Mouse (Mus musculus): ENCODE results near the gene Dab2ip. TPM values are rescaled to one million over a fixed set of nuclear protein-coding genes. Genes with fewer than 3 reads are reported as not detected.

The Dab2ip gene
- polyA plus RNA-seq, 1 experiment from 2014 or later, result 46.6 TPM

DNA sequence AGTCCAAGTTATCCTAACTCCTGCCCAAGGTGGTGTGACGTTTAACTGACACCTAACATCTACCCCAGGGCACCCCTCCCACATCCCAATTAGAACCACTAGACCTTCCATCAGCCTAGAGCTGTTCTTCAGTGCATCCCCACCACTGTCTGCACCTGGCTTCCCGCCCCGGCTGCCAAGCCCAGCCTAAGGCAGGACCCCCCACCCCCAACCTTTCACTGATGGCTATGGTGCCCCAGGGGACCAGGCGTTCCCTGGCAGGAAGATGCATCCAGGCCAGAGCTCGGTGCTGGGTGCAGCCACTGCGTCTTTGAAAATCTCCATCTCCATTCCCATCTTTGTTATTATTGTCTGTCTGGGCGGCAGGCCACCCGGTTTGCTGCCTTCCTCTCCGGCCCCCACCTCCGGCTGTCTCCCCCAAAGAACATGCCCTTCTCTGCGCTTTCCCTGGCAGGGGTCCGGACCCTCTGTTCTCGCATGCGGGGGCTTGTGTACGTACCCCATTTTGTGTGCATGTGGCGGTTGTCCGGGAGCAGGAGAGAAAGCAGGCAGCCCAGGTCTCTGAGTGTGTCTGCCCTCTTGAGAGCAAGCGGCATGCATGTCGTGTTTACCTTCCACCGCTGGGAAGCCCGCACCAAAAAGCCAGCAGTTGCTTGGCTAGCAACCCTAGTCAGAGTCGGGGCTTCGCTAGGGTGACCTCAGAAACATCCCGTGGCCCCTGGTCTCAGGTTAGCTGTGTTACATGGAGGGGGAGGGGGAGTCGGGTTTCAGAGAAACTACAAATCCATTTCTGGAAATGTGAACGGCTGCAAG lies 104.9 kb downstream of the Dab2ip start:
- peak overlapping the region; percentile 96 for H3K4me2 ChIP-seq (ENCODE audit: low read length)
- no peaks in the 10 kb centered on the region for H3K9me3 ChIP-seq (ENCODE audit: control insufficient read depth, low read length)
- no peak for ATAC-seq (ENCODE audit: insufficient number of reproducible peaks, insufficient read depth, low FRiP score, low read depth)
- H3K9ac ChIP-seq (ENCODE audit: low read length), result peak overlapping the region; percentile 88; the same call in 1 of the 2 replicates
- peak overlapping the region in 1 of 2 experiments; percentile 76; a peak in 3 of 4 replicates for H3K4me3 ChIP-seq (ENCODE audit: control insufficient read depth in 1 of 2, insufficient read depth in 1 of 2, low read depth in 1 of 2, low read length in 2 of 2)
- no peak overlapping the region for H3K27ac ChIP-seq (replicated peaks in 1 of 2; ENCODE audit: control insufficient read depth in 1 of 2, insufficient read depth in 1 of 2, low read depth in 2 of 2, low read length in 2 of 2)
- WGBS, result 41% methylated on average over 26 of the region's 26 CpGs
- H3K4me1 ChIP-seq (ENCODE audit: control insufficient read depth in 2 of 2, insufficient read depth in 2 of 2, low read length in 2 of 2), result peaks cover 26 to 51% of the 10 kb centered on the region in 2 experiments
- no peaks in the 10 kb centered on the region for H3K27me3 ChIP-seq (ENCODE audit: control insufficient read depth, insufficient read depth, low read length)
- H3K36me3 ChIP-seq (ENCODE audit: control insufficient read depth, insufficient read depth, low read length), result peaks cover 18% of the 10 kb centered on the region; the same call in 1 of the 2 replicates

DNA sequence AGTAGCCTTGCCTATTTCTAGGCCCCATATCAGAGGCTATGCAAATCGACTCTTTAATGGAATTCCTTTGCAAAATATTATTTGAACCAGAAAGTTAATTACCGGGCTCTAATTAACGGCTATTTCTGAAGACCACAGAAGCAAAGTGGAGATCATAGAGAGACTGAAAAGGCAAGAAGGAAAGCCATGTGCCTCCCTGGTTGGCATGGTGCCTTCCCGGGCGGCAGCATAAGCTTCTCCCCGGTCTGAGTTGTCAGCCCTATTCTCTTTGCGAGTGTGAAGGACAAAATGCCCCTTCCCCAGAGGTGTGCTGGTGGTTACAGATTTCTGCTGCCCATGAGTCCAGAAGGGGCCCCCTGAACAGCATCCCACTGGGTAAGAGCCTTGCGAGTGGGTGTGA lies 109.7 kb downstream of the Dab2ip start:
- WGBS, result 70% methylated on average over 8 of the region's 8 CpGs
- ATAC-seq (ENCODE audit: insufficient number of reproducible peaks, insufficient read depth, low FRiP score, low read depth), result no peak
- no peak overlapping the region for H3K4me3 ChIP-seq (ENCODE audit: control insufficient read depth in 1 of 2, insufficient read depth in 1 of 2, low read depth in 1 of 2, low read length in 2 of 2)

GRCm38 (mm10) chr2:35669217-35669616 lies 111.2 kb downstream of the Dab2ip start:
- Histone ChIP-seq H3K27me3 (ENCODE audit: control insufficient read depth, insufficient read depth, low read length) (no peaks in the 10 kb centered on the region), H3K27ac (replicated peaks in 1 of 2; ENCODE audit: control insufficient read depth in 1 of 2, insufficient read depth in 1 of 2, low read depth in 2 of 2, low read length in 2 of 2) (no peak overlapping the region; a peak in 1 of 4 replicates), H3K4me3 (ENCODE audit: control insufficient read depth in 1 of 2, insufficient read depth in 1 of 2, low read depth in 1 of 2, low read length in 2 of 2) (no peak overlapping the region), H3K4me1 (ENCODE audit: control insufficient read depth in 2 of 2, insufficient read depth in 2 of 2, low read length in 2 of 2) (peaks cover 34 to 67% of the 10 kb centered on the region in 2 experiments), H3K4me2 (ENCODE audit: low read length) (no peak overlapping the region), H3K9ac (ENCODE audit: low read length) (no peak overlapping the region), H3K9me3 (ENCODE audit: control insufficient read depth, low read length) (no peaks in the 10 kb centered on the region), H3K36me3 (ENCODE audit: control insufficient read depth, insufficient read depth, low read length) (peaks cover 35% of the 10 kb centered on the region)
- ATAC-seq (ENCODE audit: insufficient number of reproducible peaks, insufficient read depth, low FRiP score, low read depth), result no peak
- 67% methylated on average over 4 of the region's 4 CpGs for WGBS

More for the DNA sequence above, 109.7 kb downstream of the Dab2ip start:
- no peaks in the 10 kb centered on the region for H3K27me3 ChIP-seq (ENCODE audit: control insufficient read depth, insufficient read depth, low read length)
- peaks cover 41% of the 10 kb centered on the region for H3K36me3 ChIP-seq (ENCODE audit: control insufficient read depth, insufficient read depth, low read length)
- H3K4me2 ChIP-seq (ENCODE audit: low read length), result no peak overlapping the region
- H3K9me3 ChIP-seq (ENCODE audit: control insufficient read depth, low read length), result no peaks in the 10 kb centered on the region
- H3K27ac ChIP-seq (replicated peaks in 1 of 2; ENCODE audit: control insufficient read depth in 1 of 2, insufficient read depth in 1 of 2, low read depth in 2 of 2, low read length in 2 of 2), result no peak overlapping the region
- H3K9ac ChIP-seq (ENCODE audit: low read length), result no peak overlapping the region
- peaks cover 36 to 64% of the 10 kb centered on the region in 2 experiments for H3K4me1 ChIP-seq (ENCODE audit: control insufficient read depth in 2 of 2, insufficient read depth in 2 of 2, low read length in 2 of 2)

DNA sequence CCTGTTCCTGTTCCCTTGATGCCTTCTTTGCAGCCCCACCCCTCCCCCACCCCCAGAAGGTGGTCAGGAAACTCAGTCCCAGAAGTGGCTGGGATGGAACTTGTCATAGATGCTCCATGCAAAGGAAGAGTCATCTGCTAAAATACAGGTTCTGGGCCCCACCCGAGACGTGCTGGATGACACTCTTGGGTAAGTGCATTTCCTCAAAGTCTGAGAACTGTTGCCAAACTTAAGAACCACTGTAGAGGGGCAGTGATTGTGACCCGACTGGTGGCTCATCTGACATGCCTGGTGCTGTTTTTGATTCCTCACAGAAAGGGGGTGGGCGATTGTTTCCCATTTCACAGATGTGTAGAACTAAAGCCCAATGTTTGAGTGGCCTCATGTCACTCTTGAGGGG lies 111.7 kb downstream of the Dab2ip start:
- no peak overlapping the region for H3K9ac ChIP-seq (ENCODE audit: low read length)
- peaks cover 36 to 73% of the 10 kb centered on the region in 2 experiments for H3K4me1 ChIP-seq (ENCODE audit: control insufficient read depth in 2 of 2, insufficient read depth in 2 of 2, low read length in 2 of 2)

GRCm38 (mm10) chr2:35670300-35670699 lies 112.2 kb downstream of the Dab2ip start:
- Histone ChIP-seq H3K4me1 (ENCODE audit: control insufficient read depth in 2 of 2, insufficient read depth in 2 of 2, low read length in 2 of 2) (peaks cover 40 to 78% of the 10 kb centered on the region in 2 experiments), H3K4me3 (ENCODE audit: control insufficient read depth in 1 of 2, insufficient read depth in 1 of 2, low read depth in 1 of 2, low read length in 2 of 2) (no peak overlapping the region), H3K27me3 (ENCODE audit: control insufficient read depth, insufficient read depth, low read length) (no peaks in the 10 kb centered on the region), H3K4me2 (ENCODE audit: low read length) (no peak overlapping the region), H3K9me3 (ENCODE audit: control insufficient read depth, low read length) (no peaks in the 10 kb centered on the region), H3K36me3 (ENCODE audit: control insufficient read depth, insufficient read depth, low read length) (peaks cover 34% of the 10 kb centered on the region), H3K27ac (replicated peaks in 1 of 2; ENCODE audit: control insufficient read depth in 1 of 2, insufficient read depth in 1 of 2, low read depth in 2 of 2, low read length in 2 of 2) (no peak overlapping the region), H3K9ac (ENCODE audit: low read length) (no peak overlapping the region)
- WGBS, result 83% methylated on average over 9 of the region's 9 CpGs
- ATAC-seq (ENCODE audit: insufficient number of reproducible peaks, insufficient read depth, low FRiP score, low read depth), result no peak

More for the DNA sequence above, 111.7 kb downstream of the Dab2ip start:
- WGBS, result 73% methylated on average over 4 of the region's 4 CpGs
- Histone ChIP-seq H3K9me3 (ENCODE audit: control insufficient read depth, low read length) (no peaks in the 10 kb centered on the region), H3K27ac (replicated peaks in 1 of 2; ENCODE audit: control insufficient read depth in 1 of 2, insufficient read depth in 1 of 2, low read depth in 2 of 2, low read length in 2 of 2) (no peak overlapping the region), H3K4me3 (ENCODE audit: control insufficient read depth in 1 of 2, insufficient read depth in 1 of 2, low read depth in 1 of 2, low read length in 2 of 2) (no peak overlapping the region), H3K27me3 (ENCODE audit: control insufficient read depth, insufficient read depth, low read length) (no peaks in the 10 kb centered on the region), H3K36me3 (ENCODE audit: control insufficient read depth, insufficient read depth, low read length) (peaks cover 35% of the 10 kb centered on the region), H3K4me2 (ENCODE audit: low read length) (no peak overlapping the region)
- no peak for ATAC-seq (ENCODE audit: insufficient number of reproducible peaks, insufficient read depth, low FRiP score, low read depth)

DNA sequence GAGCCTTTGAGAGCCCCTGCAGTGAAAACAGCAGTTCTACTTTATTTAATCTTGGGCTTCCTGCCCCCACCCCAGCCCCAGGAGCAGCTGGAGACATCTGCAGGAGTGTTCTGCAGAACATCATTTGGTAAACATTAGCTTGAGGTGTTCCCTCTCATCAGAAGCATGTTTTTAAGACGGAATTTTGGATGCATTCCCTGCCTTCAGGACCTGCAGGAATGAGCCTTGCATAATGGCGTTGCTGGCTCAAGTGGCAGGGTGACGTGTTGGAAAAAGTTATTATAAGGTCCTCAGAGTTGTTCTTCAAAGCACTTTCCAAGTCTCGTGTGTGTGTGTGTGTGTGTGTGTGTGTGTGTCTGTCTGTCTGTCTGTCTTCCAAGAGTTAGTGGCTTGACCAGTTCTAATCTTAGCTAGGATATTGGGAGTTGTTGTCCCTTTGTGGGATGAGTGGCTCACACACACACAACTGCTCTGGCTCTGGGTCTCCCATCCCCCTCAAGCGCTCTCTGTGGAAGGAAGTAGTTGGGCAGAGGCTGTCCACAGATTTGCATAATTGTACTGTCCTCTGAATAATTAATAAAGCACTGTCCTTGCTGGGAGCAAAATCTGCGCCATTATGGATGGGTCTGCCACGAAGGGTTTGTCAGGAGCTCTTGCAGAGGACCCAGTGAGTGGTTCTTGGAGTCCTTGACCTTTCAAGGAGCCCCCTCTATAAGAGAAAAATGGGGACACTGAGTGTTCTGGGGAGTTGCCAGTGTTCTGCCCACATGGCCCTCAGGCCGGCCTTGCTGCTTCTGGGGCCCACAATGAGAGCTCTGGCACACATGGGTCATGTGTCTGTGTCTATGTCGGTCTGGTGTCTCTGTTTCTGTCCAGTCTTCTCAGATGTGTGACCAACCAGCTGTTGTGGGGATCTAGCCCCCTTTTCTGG lies 114.2 kb downstream of the Dab2ip start:
- H3K36me3 ChIP-seq (ENCODE audit: control insufficient read depth, insufficient read depth, low read length), result peaks cover 28% of the 10 kb centered on the region
- 59% methylated on average over 9 of the region's 9 CpGs for WGBS
- H3K4me3 ChIP-seq (ENCODE audit: control insufficient read depth in 1 of 2, insufficient read depth in 1 of 2, low read depth in 1 of 2, low read length in 2 of 2), result no peak overlapping the region
- peaks cover 58 to 91% of the 10 kb centered on the region in 2 experiments for H3K4me1 ChIP-seq (ENCODE audit: control insufficient read depth in 2 of 2, insufficient read depth in 2 of 2, low read length in 2 of 2)
- peak overlapping the region; percentile 45 to 68 for H3K27ac ChIP-seq (replicated peaks in 1 of 2; ENCODE audit: control insufficient read depth in 1 of 2, insufficient read depth in 1 of 2, low read depth in 2 of 2, low read length in 2 of 2)
- no peak for ATAC-seq (ENCODE audit: insufficient number of reproducible peaks, insufficient read depth, low FRiP score, low read depth)
- no peak overlapping the region for H3K4me2 ChIP-seq (ENCODE audit: low read length)
- no peaks in the 10 kb centered on the region for H3K9me3 ChIP-seq (ENCODE audit: control insufficient read depth, low read length)
- no peaks in the 10 kb centered on the region for H3K27me3 ChIP-seq (ENCODE audit: control insufficient read depth, insufficient read depth, low read length)
- H3K9ac ChIP-seq (ENCODE audit: low read length), result no peak overlapping the region

DNA sequence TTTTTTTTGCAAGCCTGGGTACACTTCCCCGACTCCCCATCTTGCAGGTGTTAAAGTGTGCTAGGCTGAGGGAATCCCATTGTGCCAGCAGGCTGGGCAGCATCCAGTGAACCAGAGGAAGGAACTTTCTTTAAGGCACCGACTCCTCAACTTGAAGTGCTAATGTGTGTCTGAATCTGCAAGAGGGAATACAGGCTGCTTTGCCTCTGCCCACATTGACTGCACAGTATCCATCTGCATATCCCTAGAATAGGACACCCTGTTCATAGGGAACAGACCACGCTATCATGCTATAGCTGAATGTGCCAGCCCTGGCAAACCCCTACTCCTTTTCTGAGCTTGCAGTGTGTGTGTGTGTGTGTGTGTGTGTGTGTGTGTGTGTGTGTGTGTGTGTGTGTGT lies 115.1 kb downstream of the Dab2ip start:
- H3K4me3 ChIP-seq (ENCODE audit: control insufficient read depth in 1 of 2, insufficient read depth in 1 of 2, low read depth in 1 of 2, low read length in 2 of 2), result no peak overlapping the region
- H3K36me3 ChIP-seq (ENCODE audit: control insufficient read depth, insufficient read depth, low read length), result peaks cover 24% of the 10 kb centered on the region
- H3K27ac ChIP-seq (replicated peaks in 1 of 2; ENCODE audit: control insufficient read depth in 1 of 2, insufficient read depth in 1 of 2, low read depth in 2 of 2, low read length in 2 of 2), result no peak overlapping the region
- no peak overlapping the region for H3K4me2 ChIP-seq (ENCODE audit: low read length)
- no peaks in the 10 kb centered on the region for H3K27me3 ChIP-seq (ENCODE audit: control insufficient read depth, insufficient read depth, low read length)
- H3K9me3 ChIP-seq (ENCODE audit: control insufficient read depth, low read length), result no peaks in the 10 kb centered on the region
- peaks cover 66 to 97% of the 10 kb centered on the region in 2 experiments for H3K4me1 ChIP-seq (ENCODE audit: control insufficient read depth in 2 of 2, insufficient read depth in 2 of 2, low read length in 2 of 2)
- 75% methylated on average over 3 of the region's 3 CpGs for WGBS
- H3K9ac ChIP-seq (ENCODE audit: low read length), result no peak overlapping the region
- ATAC-seq (ENCODE audit: insufficient number of reproducible peaks, insufficient read depth, low FRiP score, low read depth), result no peak

Measured in heart, embryonic 14.5 days (tissue).